Mouse (Mus musculus) olfactory bulb, adult 2 months (tissue): ENCODE results near the gene Lcn6. TPM values are rescaled to one million over a fixed set of nuclear protein-coding genes. Genes with fewer than 3 reads are reported as not detected.
"Not testable (repeated sequence)": the region's sequence is repeated elsewhere in the genome, so short reads cannot be mapped to it uniquely, and the experiment has no call there.

Experiments
- H3K27ac ChIP-seq: fragments of 200-500 bp; 2 replicates; pipeline ENCODE4 v1.5.1; 2012; ENCODE audit warnings: low read depth, low read length; ENCODE audit not compliant: insufficient read depth
- H3K4me1 ChIP-seq: fragments of 200-500 bp; 2 replicates; pipeline ENCODE4 v1.6.1; 2012; ENCODE audit warnings: low read length; ENCODE audit not compliant: control insufficient read depth, insufficient read depth
- H3K4me3 ChIP-seq: fragments of 200-500 bp; 2 replicates; pipeline ENCODE4 v1.5.1; 2012; ENCODE audit warnings: mild to moderate bottlenecking, low read depth, low read length, moderate library complexity; ENCODE audit not compliant: insufficient read depth
- CTCF ChIP-seq: fragments of 200-500 bp; IDR thresholded peaks from 2 replicates; pipeline ENCODE4 v1.5.1; 2012; ENCODE audit warnings: low read depth, mild to moderate bottlenecking, low read length, moderate library complexity; ENCODE audit not compliant: insufficient read depth
- POLR2A ChIP-seq: fragments of 200-500 bp; IDR thresholded peaks from 2 replicates; pipeline ENCODE4 v1.6.1; 2012; ENCODE audit warnings: mild to moderate bottlenecking, low read depth, low read length, moderate library complexity; ENCODE audit not compliant: insufficient read depth
- WGBS: fragments of 180-500 bp; shearing (Covaris S2); methylation state at CpG from one replicate; pipeline ENCODE4 v1.1.7; 2018; 5-methylcytosine and 5-hydroxymethylcytosine counted together
- polyA plus RNA-seq: library from polyadenylated mRNA; stranded (reverse); fragments of >200 nt; gene quantifications from 2 replicates; pipeline ENCODE4 v1.2.4, GENCODE M21; 2012; ENCODE audit warnings: low replicate concordance; ENCODE audit not compliant: missing spikeins, insufficient read depth, insufficient read length

Lcn6 gene
- polyA plus RNA-seq, 1 experiment, result not detected

DNA sequence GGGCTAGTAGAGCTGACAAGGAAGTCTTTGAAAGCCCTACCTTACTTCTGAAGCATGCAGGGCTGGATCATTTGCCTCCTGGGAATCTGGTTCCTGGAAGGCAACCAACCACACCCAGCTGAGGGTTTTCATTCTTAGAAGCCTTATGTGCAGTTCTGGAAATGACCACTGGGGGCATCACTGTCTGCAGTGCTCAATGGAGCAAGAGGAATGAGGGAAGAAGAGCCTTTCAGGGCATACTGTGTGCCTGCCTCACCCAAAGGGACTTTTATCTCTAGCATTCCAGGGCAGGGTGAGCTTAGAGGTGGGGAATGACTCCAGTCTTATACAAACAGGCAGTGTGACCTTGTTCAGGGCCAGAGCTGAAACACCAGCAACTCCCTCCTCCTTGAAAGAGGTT lies 18.0 kb downstream of the Lcn6 start:
- TF ChIP-seq CTCF (peak; percentile 49; the same call in 1 of the 2 replicates), POLR2A (no peak)
- Histone ChIP-seq H3K27ac (no peak overlapping the region), H3K4me1 (no peaks in the 10 kb centered on the region), H3K4me3 (no peak overlapping the region)

DNA sequence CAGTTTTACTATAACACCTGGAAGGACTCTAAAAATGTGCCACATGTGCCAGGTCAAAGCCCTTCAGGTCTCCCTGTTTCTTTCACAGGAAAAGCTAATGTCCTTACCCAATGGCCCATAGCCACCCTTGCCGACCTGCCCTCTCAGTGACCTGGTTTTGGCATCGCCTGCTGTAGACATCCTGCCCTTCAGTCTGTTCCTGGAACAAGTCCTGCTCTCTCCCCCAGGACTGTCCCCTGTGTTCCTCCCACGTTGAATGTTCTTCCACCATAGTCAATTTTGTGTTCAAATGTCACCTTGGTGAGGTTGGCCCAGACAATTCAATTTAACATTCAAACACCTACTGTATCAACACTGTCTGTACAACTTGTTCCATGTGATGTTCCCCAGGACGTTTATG lies 20.4 kb downstream of the Lcn6 start:
- WGBS, result 63% methylated on average over 4 of the region's 4 CpGs
- H3K27ac ChIP-seq, result no peak overlapping the region
- TF ChIP-seq CTCF (no peak), POLR2A (no peak)
- H3K4me1 ChIP-seq, result no peaks in the 10 kb centered on the region
- H3K4me3 ChIP-seq, result no peak overlapping the region

DNA sequence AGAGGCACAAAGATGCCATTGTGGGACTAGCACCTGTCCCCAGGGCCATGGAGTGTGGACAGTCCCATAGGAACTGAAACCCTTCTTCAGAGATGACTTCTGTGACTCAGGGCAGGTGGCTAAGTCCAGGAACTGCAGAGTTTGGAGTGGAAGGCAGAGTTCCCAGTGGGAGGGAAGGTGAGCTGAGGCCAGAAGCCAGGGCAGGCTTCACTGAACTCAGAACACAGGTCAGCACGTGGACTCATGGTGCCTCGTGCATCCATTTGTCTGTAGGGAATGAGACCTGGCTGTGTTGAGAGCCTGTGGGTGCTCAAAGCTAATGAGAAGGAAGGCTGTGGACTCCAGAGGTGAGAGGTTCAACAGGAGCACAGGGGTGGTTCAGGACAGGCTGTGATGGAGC lies 22.1 kb downstream of the Lcn6 start:
- Histone ChIP-seq H3K27ac (no peak overlapping the region), H3K4me1 (no peaks in the 10 kb centered on the region), H3K4me3 (no peak overlapping the region)
- 94% methylated on average over 2 of the region's 2 CpGs for WGBS
- TF ChIP-seq POLR2A (no peak), CTCF (no peak)

DNA sequence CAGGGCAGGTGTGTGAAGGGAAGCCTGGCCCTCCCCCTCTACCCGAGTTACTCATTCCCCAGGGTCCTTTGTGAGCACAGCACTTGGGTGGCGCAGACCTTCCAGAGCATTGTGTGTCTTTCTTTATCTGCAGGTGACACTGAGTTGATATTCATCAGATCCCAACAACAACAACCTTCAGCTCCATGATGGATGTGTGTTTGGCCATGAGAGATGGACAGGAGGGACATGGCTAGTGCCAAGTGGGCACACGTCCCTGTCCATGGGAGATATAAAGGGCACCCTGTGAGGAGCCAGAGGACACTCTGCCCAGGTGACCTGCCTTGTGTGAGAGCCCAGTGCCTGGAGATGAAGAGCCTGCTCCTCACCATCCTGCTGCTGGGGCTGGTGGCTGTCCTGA lies 23.2 kb downstream of the Lcn6 start, which contains the start of gene Obp2a:
TSS of gene Obp2a (plus strand) at position 301 of the 400 bp plus-strand sequence.
- not testable (repeated sequence) for H3K4me3 ChIP-seq, H3K27ac ChIP-seq, H3K4me1 ChIP-seq
- WGBS, result 85% methylated on average over 3 of the region's 3 CpGs

DNA sequence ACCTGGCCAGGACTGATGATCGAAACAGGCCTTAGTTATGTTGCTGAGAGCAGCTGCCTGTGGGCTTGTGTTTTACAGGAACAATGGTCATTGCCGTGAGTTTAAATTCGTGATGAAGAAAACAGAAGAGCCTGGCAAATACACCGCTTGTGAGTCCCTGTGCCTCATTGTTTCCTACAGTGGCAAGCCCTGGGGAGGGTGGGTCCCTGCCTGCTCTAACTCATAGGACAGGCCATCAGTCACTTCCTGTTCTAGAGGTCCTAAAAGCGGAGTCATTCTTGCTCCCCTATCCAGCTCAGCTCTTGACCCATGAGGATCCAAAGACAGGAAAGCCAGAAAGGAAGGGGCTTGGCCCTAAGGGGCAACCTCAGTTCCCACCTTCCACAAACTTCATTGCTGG lies 24.4 kb downstream of the Lcn6 start:
- no peaks in the 10 kb centered on the region for H3K4me1 ChIP-seq
- no peak overlapping the region for H3K27ac ChIP-seq
- no peak overlapping the region for H3K4me3 ChIP-seq
- 78% methylated on average over 5 of the region's 5 CpGs for WGBS
- TF ChIP-seq CTCF (no peak), POLR2A (no peak)

DNA sequence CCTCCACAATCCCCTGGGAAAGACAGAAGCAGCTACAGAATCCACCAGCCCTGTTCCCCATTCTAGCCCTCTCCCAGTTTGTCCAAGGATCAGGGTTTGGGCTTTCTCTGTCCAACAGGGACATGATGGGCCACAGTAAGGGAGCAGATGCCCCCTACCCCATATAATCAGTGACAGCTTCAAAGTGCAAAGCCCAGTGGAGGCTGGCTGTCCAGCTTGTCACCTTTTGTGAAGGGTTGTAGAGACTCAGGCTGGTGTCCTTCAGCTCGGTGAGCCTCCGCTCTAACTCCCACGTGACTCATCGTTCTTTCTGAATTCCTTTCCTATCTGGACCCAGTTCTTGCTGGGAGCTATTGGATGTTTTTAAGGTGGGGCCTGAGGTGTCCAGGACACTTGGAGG lies 27.1 kb downstream of the Lcn6 start:
- no peak overlapping the region for H3K4me3 ChIP-seq
- H3K4me1 ChIP-seq, result peaks cover 8% of the 10 kb centered on the region
- 90% methylated on average over 4 of the region's 4 CpGs for WGBS
- no peak overlapping the region for H3K27ac ChIP-seq
- TF ChIP-seq CTCF (no peak), POLR2A (no peak)

DNA sequence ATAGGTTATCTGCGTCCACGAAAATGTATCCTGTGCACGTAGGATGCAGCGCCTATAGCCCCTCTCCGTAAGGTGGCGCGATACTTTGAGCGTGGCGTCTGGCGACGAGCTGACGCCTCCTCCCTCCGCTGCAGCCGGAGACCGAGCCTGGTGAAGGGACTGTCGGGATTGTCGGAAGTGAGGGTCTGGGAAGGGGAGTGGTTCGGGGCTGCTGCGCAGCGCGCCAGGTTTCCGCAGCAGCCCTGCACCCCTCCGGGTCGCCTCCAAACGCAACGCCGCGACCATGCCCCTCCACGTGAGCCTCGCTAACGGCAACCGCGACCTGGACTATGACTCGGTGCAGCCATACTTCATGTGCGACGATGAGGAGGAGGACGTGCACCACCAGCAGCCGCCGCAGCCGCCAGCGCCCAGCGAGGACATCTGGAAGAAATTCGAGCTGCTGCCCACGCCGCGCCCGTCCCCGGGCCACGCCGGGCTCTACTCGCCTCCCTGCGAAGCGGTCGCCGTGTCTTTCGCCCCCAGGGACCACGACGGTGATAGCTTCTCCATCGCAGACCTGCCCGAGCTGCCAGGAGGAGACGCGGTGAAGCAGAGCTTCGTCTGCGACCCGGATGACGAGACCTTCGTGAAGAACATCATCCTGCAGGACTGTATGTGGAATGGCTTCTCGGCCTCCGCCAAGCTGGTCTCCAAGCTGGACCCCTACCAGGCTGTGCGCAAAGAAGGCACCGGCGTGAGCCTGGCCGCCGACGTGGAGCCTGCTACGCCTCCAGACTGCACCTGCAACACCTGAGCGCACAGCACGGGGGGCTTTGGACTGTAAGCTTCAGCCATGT lies 30.3 kb downstream of the Lcn6 start, which contains the start of gene Bmyc:
TSS of gene Bmyc (plus strand) at position 97 of the 839 bp plus-strand sequence.
- under 1% methylated on average over 78 of the region's 78 CpGs for WGBS
- Histone ChIP-seq H3K27ac (peak within 1 kb of the TSS; percentile 66), H3K4me3 (peak within 1 kb of the TSS; percentile 88), H3K4me1 (peaks cover 19% of the 10 kb centered on the region)
- TF ChIP-seq CTCF (peak; percentile 48; the same call in 1 of the 2 replicates), POLR2A (peak; percentile 68)

DNA sequence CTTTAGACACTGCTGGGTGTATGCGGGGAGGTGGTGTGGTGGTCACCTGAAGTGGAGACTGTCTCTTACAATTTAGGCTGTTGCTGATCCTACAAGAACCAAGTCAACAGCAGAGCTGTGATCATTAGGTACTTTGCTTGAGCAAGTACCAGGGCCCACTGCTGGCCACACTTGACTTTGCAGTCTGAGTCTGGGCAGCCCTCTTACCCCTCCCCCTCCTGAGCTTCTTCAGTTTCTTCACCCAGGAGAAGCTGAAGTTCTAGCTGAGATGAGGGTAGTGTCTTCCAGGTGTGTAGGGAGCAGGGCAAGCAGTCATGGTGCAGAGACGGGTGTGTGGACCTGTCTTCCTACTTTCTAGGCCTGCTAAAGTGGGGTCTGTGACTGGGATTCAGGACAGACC lies 31.5 kb downstream of the Lcn6 start:
- WGBS, result 84% methylated on average over 2 of the region's 2 CpGs
- Histone ChIP-seq H3K4me3 (peak overlapping the region; percentile 25), H3K27ac (0 out of 2 replicates have a peak overlapping the region, but pooled peaks have one; percentile 22), H3K4me1 (peaks cover 21% of the 10 kb centered on the region)
- TF ChIP-seq POLR2A, result no peak
- TF ChIP-seq CTCF, result no peak

DNA sequence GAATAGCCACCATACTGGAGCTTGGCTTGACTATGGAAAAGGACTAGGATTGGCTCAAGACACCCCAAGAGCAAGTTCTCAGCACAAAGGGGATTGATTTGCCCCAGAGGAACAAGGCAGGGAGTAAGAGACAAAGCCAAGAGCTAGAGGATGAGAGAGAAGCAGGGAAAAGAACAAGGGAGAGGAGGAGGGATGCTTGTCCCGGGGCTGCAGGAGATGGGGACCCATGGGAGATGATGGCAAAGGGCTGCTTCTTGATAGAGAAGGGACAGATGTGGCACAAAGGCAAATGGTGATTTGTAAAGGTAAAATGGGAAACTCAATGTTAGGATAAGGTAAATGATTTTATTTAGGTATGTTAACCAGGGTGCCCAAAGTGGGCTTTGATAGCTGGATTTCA lies 32.5 kb downstream of the Lcn6 start:
- H3K4me3 ChIP-seq, result not testable (repeated sequence)
- H3K27ac ChIP-seq, result peak overlapping the region; percentile 38
- peaks cover 21% of the 10 kb centered on the region for H3K4me1 ChIP-seq
- WGBS, result 96% methylated on average over 1 of the region's 1 CpGs

DNA sequence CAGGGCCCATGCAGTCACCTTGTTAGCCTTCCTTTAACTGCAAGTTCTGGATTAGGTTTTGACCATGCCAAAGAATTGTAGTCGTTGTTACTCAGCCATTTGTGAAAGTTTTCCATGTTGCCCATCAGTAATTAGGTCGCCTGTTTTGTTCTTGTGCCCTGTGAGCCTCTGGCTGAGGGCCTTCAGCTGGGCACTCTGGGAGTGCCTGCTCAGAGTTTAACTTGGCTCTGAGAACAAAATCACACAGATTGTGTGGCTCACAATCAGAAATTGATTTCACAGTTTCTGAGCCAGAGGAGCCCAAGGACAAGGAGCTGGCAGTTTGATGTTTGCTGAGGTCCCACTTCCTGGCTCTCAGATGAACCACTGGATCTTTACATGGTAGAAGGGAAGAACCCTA lies 33.2 kb downstream of the Lcn6 start:
- WGBS, result 39% methylated on average over 2 of the region's 2 CpGs
- H3K4me3 ChIP-seq, result not testable (repeated sequence)
- Histone ChIP-seq H3K27ac (0 out of 2 replicates have a peak overlapping the region, but pooled peaks have one; percentile 60), H3K4me1 (peaks cover 21% of the 10 kb centered on the region)

DNA sequence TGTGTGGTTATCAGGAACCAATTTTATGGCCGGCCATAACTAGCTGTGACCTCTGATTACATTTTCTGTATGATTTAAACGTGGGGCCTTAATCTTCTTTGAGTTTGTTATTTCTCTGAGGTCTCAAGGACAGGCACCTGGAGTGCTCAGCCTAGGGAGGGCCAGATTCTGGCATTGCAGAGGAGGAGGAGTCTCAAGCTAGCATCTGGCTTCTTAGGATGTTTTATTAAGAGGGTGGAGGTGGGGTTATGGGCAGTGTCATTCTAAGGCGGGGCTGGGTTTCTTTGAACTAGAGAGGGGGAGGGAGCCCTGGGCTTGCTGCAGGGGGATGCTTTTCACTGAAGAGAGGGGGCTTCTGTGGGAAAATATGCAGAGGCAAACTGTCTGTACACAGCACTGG lies 35.1 kb downstream of the Lcn6 start:
- H3K4me3 ChIP-seq, H3K27ac ChIP-seq: not testable (repeated sequence)
- 17% methylated on average over 3 of the region's 3 CpGs for WGBS

More for the DNA sequence above, 35.1 kb downstream of the Lcn6 start:
- H3K4me1 ChIP-seq, result peaks cover 21% of the 10 kb centered on the region
